Mouse (Mus musculus) limb, embryonic 11.5 days (tissue): ENCODE data around the gene L1cam. TPM values are rescaled to one million over a fixed set of nuclear protein-coding genes. Genes with fewer than 3 reads are reported as not detected.

Experiments used
- ATAC-seq: fragments of 200-750 bp; cut with Nextera tagmentation; 2 replicates; pipeline ENCODE4 v1.8.0; 2017; ENCODE audit warnings: low read depth; ENCODE audit not compliant: insufficient number of reproducible peaks, low FRiP score, low TSS enrichment
- DNase-seq: peaks from one replicate; pipeline ENCODE4 v3.0.0-alpha.2; 2015; ENCODE audit warnings: low spot score
- H3K27ac ChIP-seq: fragments of 300-500 bp; sonication (generic); replicated peaks from 2 replicates; pipeline ENCODE4 v1.5.1; 2014; ENCODE audit warnings: low read depth, mild to moderate bottlenecking, low read length
- H3K27me3 ChIP-seq: fragments of 300-500 bp; sonication (generic); 2 replicates; pipeline ENCODE4 v1.6.1; 2014; ENCODE audit warnings: mild to moderate bottlenecking, low read length, mixed read lengths; ENCODE audit not compliant: control insufficient read depth, insufficient read depth
- H3K36me3 ChIP-seq: fragments of 300-500 bp; sonication (generic); 2 replicates; pipeline ENCODE4 v1.6.1; 2014; ENCODE audit warnings: mild to moderate bottlenecking, low read length, moderate library complexity, mixed read lengths; ENCODE audit not compliant: control insufficient read depth, insufficient read depth
- H3K4me1 ChIP-seq: fragments of 300-500 bp; sonication (generic); 2 replicates; pipeline ENCODE4 v1.6.1; 2014; ENCODE audit warnings: low read length, mixed read lengths; ENCODE audit not compliant: control insufficient read depth, insufficient read depth
- H3K4me2 ChIP-seq: fragments of 300-500 bp; sonication (generic); 2 replicates; pipeline ENCODE4 v1.6.1; 2014; ENCODE audit warnings: low read depth, mild to moderate bottlenecking, moderate library complexity; ENCODE audit not compliant: severe bottlenecking
- H3K4me3 ChIP-seq: fragments of 300-500 bp; sonication (generic); 2 replicates; pipeline ENCODE4 v1.5.1; 2014; ENCODE audit warnings: low read depth, low read length
- H3K9ac ChIP-seq: fragments of 300-500 bp; sonication (generic); 2 replicates; pipeline ENCODE4 v1.6.1; 2014; ENCODE audit warnings: mild to moderate bottlenecking, low read length
- H3K9me3 ChIP-seq: fragments of 300-500 bp; sonication (generic); 2 replicates; pipeline ENCODE4 v1.6.1; 2016; ENCODE audit warnings: low read length; ENCODE audit not compliant: control insufficient read depth
- WGBS: fragments of 180-500 bp; shearing (Covaris S2); extraction: QIAGEN DNeasy Blood & Tissue Kit; methylation state at CpG from one replicate; pipeline ENCODE4 v1.1.7; 2014; 5-methylcytosine and 5-hydroxymethylcytosine counted together
- polyA plus RNA-seq: library from polyadenylated mRNA; unstranded; fragments of >200 nt; fragmentation: Nextera tagmentation; extraction: Ambion mirVana; gene quantifications from 2 replicates; pipeline ENCODE4 v1.2.1, GENCODE M21; 2014

L1cam gene
- polyA plus RNA-seq, 1 experiment from 2014 or later: 1.2 TPM

GRCm38 (mm10) chrX:73918631-73919030 is 22.7 kb upstream of the L1cam start:
- DNase-seq: no peak
- no peak overlapping the region for H3K27ac ChIP-seq
- no peak overlapping the region for H3K4me2 ChIP-seq
- 88% methylated on average over 5 of the region's 5 CpGs for WGBS
- H3K4me3 ChIP-seq: no peak overlapping the region
- H3K27me3 ChIP-seq: no peaks in the 10 kb centered on the region
- H3K36me3 ChIP-seq: no peaks in the 10 kb centered on the region
- no peaks in the 10 kb centered on the region for H3K9me3 ChIP-seq
- ATAC-seq: no peak
- H3K9ac ChIP-seq: no peak overlapping the region
- no peaks in the 10 kb centered on the region for H3K4me1 ChIP-seq

- Histone ChIP-seq H3K27ac (no peak overlapping the region), H3K27me3 (no peaks in the 10 kb centered on the region), H3K36me3 (no peaks in the 10 kb centered on the region), H3K9ac (no peak overlapping the region), H3K4me2 (no peak overlapping the region), H3K9me3 (no peaks in the 10 kb centered on the region), H3K4me1 (no peaks in the 10 kb centered on the region), H3K4me3 (no peak overlapping the region)
- no peak for ATAC-seq
- WGBS: 77% methylated on average over 8 of the region's 8 CpGs
- DNase-seq: no peak
Observed at GRCm38 (mm10) chrX:73916945-73917344, 21.0 kb upstream of the L1cam start.

- Histone ChIP-seq H3K4me2 (peak overlapping the region; percentile 18; the same call in 1 of the 2 replicates), H3K36me3 (no peaks in the 10 kb centered on the region), H3K4me1 (no peaks in the 10 kb centered on the region), H3K4me3 (no peak overlapping the region), H3K27ac (0 out of 2 replicates have a peak overlapping the region, but pooled peaks have one; percentile 18), H3K9ac (no peak overlapping the region), H3K27me3 (no peaks in the 10 kb centered on the region), H3K9me3 (no peaks in the 10 kb centered on the region)
- ATAC-seq (peak; percentile 96), DNase-seq (peak; percentile 88)
- WGBS: 25% methylated on average over 31 of the region's 31 CpGs
Observed at GRCm38 (mm10) chrX:73914827-73915703, 19.2 kb upstream of the L1cam start.

- H3K36me3 ChIP-seq: no peaks in the 10 kb centered on the region
- WGBS: 83% methylated on average over 2 of the region's 2 CpGs
- DNase-seq (no peak), ATAC-seq (no peak)
- no peak overlapping the region for H3K4me3 ChIP-seq
- H3K4me2 ChIP-seq: no peak overlapping the region; the same call in 1 of the 2 replicates
- no peaks in the 10 kb centered on the region for H3K9me3 ChIP-seq
- H3K4me1 ChIP-seq: no peaks in the 10 kb centered on the region
- H3K27ac ChIP-seq: no peak overlapping the region
- H3K9ac ChIP-seq: no peak overlapping the region
- H3K27me3 ChIP-seq: no peaks in the 10 kb centered on the region
Observed at GRCm38 (mm10) chrX:73911588-73911987, 15.7 kb upstream of the L1cam start.

GRCm38 (mm10) chrX:73911156-73911555 is 15.3 kb upstream of the L1cam start:
- H3K4me3 ChIP-seq: no peak overlapping the region
- no peak overlapping the region for H3K9ac ChIP-seq
- no peaks in the 10 kb centered on the region for H3K27me3 ChIP-seq
- H3K4me2 ChIP-seq: peak overlapping the region; percentile 33
- no peak for ATAC-seq
- H3K9me3 ChIP-seq: no peaks in the 10 kb centered on the region
- no peak for DNase-seq
- H3K27ac ChIP-seq: no peak overlapping the region
- H3K4me1 ChIP-seq: no peaks in the 10 kb centered on the region
- WGBS: 22% methylated on average over 25 of the region's 26 CpGs
- no peaks in the 10 kb centered on the region for H3K36me3 ChIP-seq

GRCm38 (mm10) chrX:73910451-73910850 is 14.5 kb upstream of the L1cam start:
- Histone ChIP-seq H3K36me3 (no peaks in the 10 kb centered on the region), H3K4me3 (no peak overlapping the region), H3K27ac (no peak overlapping the region), H3K27me3 (no peaks in the 10 kb centered on the region), H3K4me1 (no peaks in the 10 kb centered on the region), H3K9ac (no peak overlapping the region), H3K4me2 (no peak overlapping the region), H3K9me3 (no peaks in the 10 kb centered on the region)
- ATAC-seq (no peak), DNase-seq (no peak)

GRCm38 (mm10) chrX:73910049-73910448 is 14.1 kb upstream of the L1cam start:
- no peak overlapping the region for H3K4me3 ChIP-seq
- no peak for DNase-seq
- no peak overlapping the region for H3K27ac ChIP-seq
- H3K4me2 ChIP-seq: no peak overlapping the region
- H3K4me1 ChIP-seq: no peaks in the 10 kb centered on the region
- WGBS: 94% methylated on average over 1 of the region's 1 CpGs
- no peak for ATAC-seq
- H3K9ac ChIP-seq: no peak overlapping the region
- no peaks in the 10 kb centered on the region for H3K36me3 ChIP-seq
- no peaks in the 10 kb centered on the region for H3K9me3 ChIP-seq
- no peaks in the 10 kb centered on the region for H3K27me3 ChIP-seq

GRCm38 (mm10) chrX:73897959-73898358 is 2.1 kb upstream of the L1cam start:
- Histone ChIP-seq H3K9me3 (no peaks in the 10 kb centered on the region), H3K4me2 (no peak overlapping the region), H3K9ac (no peak overlapping the region), H3K4me1 (no peaks in the 10 kb centered on the region), H3K4me3 (no peak overlapping the region), H3K36me3 (no peaks in the 10 kb centered on the region), H3K27ac (no peak overlapping the region), H3K27me3 (no peaks in the 10 kb centered on the region)
- WGBS: 77% methylated on average over 3 of the region's 3 CpGs
- DNase-seq (no peak), ATAC-seq (no peak)
